ENCODE assay signal across 22 mouse cellular contexts in genomic region chr7:55836877-55837276, GRCm38 (mm10).
"Had no signal": no experiment of that assay in that cellular context is flagged by ENCODE, and none has a peak within 500 bp of the region (broad histone marks: within the 10 kb centered on the region; RNA-seq: fewer than 3 reads in every experiment).

No protein-coding gene starts in this region.

- H3K27me3 ChIP-seq: limb, embryonic 13.5 days; midbrain, embryonic 13.5 days; neural tube, embryonic 13.5 days; stomach, embryonic 15.5 days had no signal

- H3K4me1 ChIP-seq: stomach, embryonic 15.5 days had no signal

- H3K9me3 ChIP-seq: limb, embryonic 10.5 days; limb, embryonic 13.5 days; midbrain, embryonic 10.5 days; midbrain, embryonic 13.5 days; neural tube, embryonic 13.5 days; stomach, embryonic 15.5 days had no signal

- DNase-seq: kidney, adult 2 months; kidney, postnatal 25 days; layer of hippocampus, adult 9-11 months; lung, embryonic 14.5 days; retina, postnatal 1 day; right cerebral cortex, postnatal 25 days; spleen, adult 18-20 months; thymus, adult 18-20 months; thymus, postnatal 4 days had no signal

- H3K27ac ChIP-seq: kidney, postnatal 0 days; layer of hippocampus, adult 2 months; limb, embryonic 10.5 days; limb, embryonic 13.5 days; macrophage; midbrain, embryonic 10.5 days; midbrain, embryonic 13.5 days; neural tube, embryonic 13.5 days; stomach, embryonic 15.5 days had no signal

- H3K4me3 ChIP-seq: layer of hippocampus, adult 2 months; limb, embryonic 10.5 days; limb, embryonic 13.5 days; midbrain, embryonic 10.5 days; midbrain, embryonic 13.5 days; myocyte; neural tube, embryonic 13.5 days; stomach, embryonic 15.5 days had no signal

- H3K4me2 ChIP-seq: limb, embryonic 13.5 days; lung, embryonic 14.5 days; midbrain, embryonic 13.5 days; neural tube, embryonic 13.5 days; stomach, embryonic 15.5 days had no signal

- H3K9ac ChIP-seq: limb, embryonic 13.5 days; lung, embryonic 14.5 days; midbrain, embryonic 13.5 days; neural tube, embryonic 13.5 days; stomach, embryonic 15.5 days had no signal

- ATAC-seq: intestine, postnatal 0 days; lung, postnatal 0 days; midbrain, embryonic 13.5 days; midbrain, embryonic 16.5 days had no signal
